Mouse (Mus musculus) bone marrow macrophage, adult 2 months (primary cell): ENCODE measurements around the gene Hspa12b.

Experiments used
- CTCF ChIP-seq: IDR thresholded peaks from 2 replicates; pipeline ENCODE4 v1.5.1; 2012; ENCODE audit warnings: low read depth, mild to moderate bottlenecking, low read length, moderate library complexity
- POLR2A ChIP-seq: IDR thresholded peaks from 2 replicates; pipeline ENCODE4 v1.6.1; 2012; ENCODE audit warnings: mild to moderate bottlenecking, low read depth, low read length, borderline replicate concordance

DNA sequence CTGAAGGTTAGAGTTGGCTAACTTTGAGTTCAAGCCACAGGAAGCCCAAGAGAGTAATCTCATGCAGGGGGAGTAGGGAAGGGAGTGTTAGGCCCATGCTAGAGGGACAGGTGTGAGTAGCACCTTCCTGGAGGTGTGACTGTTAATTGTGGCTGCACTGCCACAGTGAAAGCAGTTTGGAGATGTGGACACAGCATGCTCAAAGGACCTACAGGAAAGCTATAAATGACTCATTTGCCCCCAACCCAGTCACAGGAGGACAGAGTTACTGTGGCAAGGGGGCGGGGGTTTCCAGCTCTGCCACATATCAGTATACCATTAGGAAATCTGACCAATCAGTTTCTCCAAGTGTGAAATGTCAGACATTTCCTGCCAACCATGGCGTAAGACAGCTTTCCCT lies 18.5 kb downstream of the Hspa12b start:
- TF ChIP-seq CTCF (no peak), POLR2A (no peak)
